Mouse (Mus musculus) limb, embryonic 11.5 days (tissue): ENCODE data around the gene Shc4. TPM values are rescaled to one million over a fixed set of nuclear protein-coding genes. Genes with fewer than 3 reads are reported as not detected.
A peak's percentile ranks its signal among the peaks of the same experiment; 100 is the strongest.

Source experiments
- ATAC-seq: fragments of 200-750 bp; cut with Nextera tagmentation; 2 replicates; pipeline ENCODE4 v1.8.0; 2017; ENCODE audit warnings: low read depth; ENCODE audit not compliant: insufficient number of reproducible peaks, low FRiP score, low TSS enrichment
- DNase-seq: peaks from one replicate; pipeline ENCODE4 v3.0.0-alpha.2; 2015; ENCODE audit warnings: low spot score
- H3K27ac ChIP-seq: fragments of 300-500 bp; sonication (generic); replicated peaks from 2 replicates; pipeline ENCODE4 v1.5.1; 2014; ENCODE audit warnings: low read depth, mild to moderate bottlenecking, low read length
- H3K27me3 ChIP-seq: fragments of 300-500 bp; sonication (generic); 2 replicates; pipeline ENCODE4 v1.6.1; 2014; ENCODE audit warnings: mild to moderate bottlenecking, low read length, mixed read lengths; ENCODE audit not compliant: control insufficient read depth, insufficient read depth
- H3K36me3 ChIP-seq: fragments of 300-500 bp; sonication (generic); 2 replicates; pipeline ENCODE4 v1.6.1; 2014; ENCODE audit warnings: mild to moderate bottlenecking, low read length, moderate library complexity, mixed read lengths; ENCODE audit not compliant: control insufficient read depth, insufficient read depth
- H3K4me1 ChIP-seq: fragments of 300-500 bp; sonication (generic); 2 replicates; pipeline ENCODE4 v1.6.1; 2014; ENCODE audit warnings: low read length, mixed read lengths; ENCODE audit not compliant: control insufficient read depth, insufficient read depth
- H3K4me2 ChIP-seq: fragments of 300-500 bp; sonication (generic); 2 replicates; pipeline ENCODE4 v1.6.1; 2014; ENCODE audit warnings: low read depth, mild to moderate bottlenecking, moderate library complexity; ENCODE audit not compliant: severe bottlenecking
- H3K4me3 ChIP-seq: fragments of 300-500 bp; sonication (generic); 2 replicates; pipeline ENCODE4 v1.5.1; 2014; ENCODE audit warnings: low read depth, low read length
- H3K9ac ChIP-seq: fragments of 300-500 bp; sonication (generic); 2 replicates; pipeline ENCODE4 v1.6.1; 2014; ENCODE audit warnings: mild to moderate bottlenecking, low read length
- H3K9me3 ChIP-seq: fragments of 300-500 bp; sonication (generic); 2 replicates; pipeline ENCODE4 v1.6.1; 2016; ENCODE audit warnings: low read length; ENCODE audit not compliant: control insufficient read depth
- WGBS: fragments of 180-500 bp; shearing (Covaris S2); extraction: QIAGEN DNeasy Blood & Tissue Kit; methylation state at CpG from one replicate; pipeline ENCODE4 v1.1.7; 2014; 5-methylcytosine and 5-hydroxymethylcytosine counted together
- polyA plus RNA-seq: library from polyadenylated mRNA; unstranded; fragments of >200 nt; fragmentation: Nextera tagmentation; extraction: Ambion mirVana; gene quantifications from 2 replicates; pipeline ENCODE4 v1.2.1, GENCODE M21; 2014

The Shc4 gene
- polyA plus RNA-seq, 1 experiment from 2014 or later = 1.2 TPM

DNA sequence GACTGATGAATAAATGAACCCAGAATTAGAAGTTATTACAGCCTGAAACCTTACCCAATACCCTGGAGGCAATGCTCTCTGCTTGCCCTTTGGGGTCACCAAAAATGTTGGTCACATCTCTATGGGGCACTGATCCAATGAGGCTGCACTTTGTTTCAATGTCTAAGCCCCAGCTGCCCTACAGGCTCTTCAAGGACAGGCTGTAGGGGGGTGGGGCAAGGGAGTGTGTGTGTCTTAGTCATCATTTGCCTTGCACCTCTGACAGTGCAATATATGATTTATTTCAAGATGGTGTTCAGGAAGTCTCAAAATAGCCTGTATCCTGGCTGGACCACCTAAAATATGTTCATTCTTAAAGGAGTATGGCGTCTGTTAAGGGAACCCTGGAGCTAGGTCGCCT is 22.3 kb downstream of the Shc4 start:
- Histone ChIP-seq H3K27ac (no peak overlapping the region), H3K4me3 (no peak overlapping the region), H3K4me1 (no peaks in the 10 kb centered on the region), H3K9ac (no peak overlapping the region), H3K27me3 (no peaks in the 10 kb centered on the region), H3K9me3 (no peaks in the 10 kb centered on the region), H3K4me2 (no peak overlapping the region), H3K36me3 (no peaks in the 10 kb centered on the region)
- WGBS = 85% methylated on average over 2 of the region's 2 CpGs
- no peak for ATAC-seq
- no peak for DNase-seq

DNA sequence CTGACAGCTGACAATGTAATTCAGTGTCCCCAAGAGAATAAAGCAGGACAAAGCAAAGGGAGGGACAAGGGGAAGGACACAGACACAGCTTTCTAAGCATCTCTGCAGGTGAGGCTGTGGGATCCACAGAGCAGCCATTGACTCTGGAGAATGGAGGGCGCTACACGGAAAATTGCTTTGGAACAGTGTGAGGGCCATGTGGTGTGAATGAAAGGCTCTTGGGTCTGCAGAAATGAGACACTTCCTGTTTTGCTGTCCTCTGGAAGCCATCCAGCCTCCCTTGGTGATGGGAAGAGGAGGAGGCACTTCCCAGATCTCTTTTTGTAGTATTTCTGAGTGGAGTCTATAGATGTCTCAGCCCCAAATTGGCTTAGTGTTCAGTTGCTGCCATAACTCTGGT is 27.7 kb downstream of the Shc4 start:
- DNase-seq (no peak), ATAC-seq (no peak)
- 82% methylated on average over 2 of the region's 2 CpGs for WGBS

DNA sequence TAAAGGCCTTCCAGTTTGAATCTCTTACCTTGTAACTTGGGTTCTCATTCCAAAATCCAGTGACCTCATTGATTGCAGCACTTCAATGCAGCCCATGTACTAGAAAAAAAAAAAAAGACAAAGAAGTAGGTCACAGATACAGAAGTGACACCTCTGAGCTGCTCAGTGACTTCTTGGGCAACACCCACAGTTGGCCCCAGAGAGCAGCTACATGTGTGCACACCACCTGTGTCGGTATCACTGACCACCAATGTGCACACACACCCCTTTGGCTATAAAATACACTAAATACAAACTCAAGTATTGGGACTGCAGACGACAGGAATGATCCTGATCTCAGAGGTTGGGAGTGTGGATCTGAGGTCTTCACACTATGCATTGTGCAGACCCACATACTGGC is 29.1 kb downstream of the Shc4 start:
- no peak for ATAC-seq
- H3K27ac ChIP-seq = no peak overlapping the region
- no peak overlapping the region for H3K4me3 ChIP-seq
- no peaks in the 10 kb centered on the region for H3K4me1 ChIP-seq
- no peaks in the 10 kb centered on the region for H3K36me3 ChIP-seq
- H3K4me2 ChIP-seq = no peak overlapping the region
- no peak for DNase-seq
- H3K9ac ChIP-seq = no peak overlapping the region
- 77% methylated on average over 2 of the region's 2 CpGs for WGBS
- H3K9me3 ChIP-seq = no peaks in the 10 kb centered on the region
- H3K27me3 ChIP-seq = no peaks in the 10 kb centered on the region

More for the DNA sequence above, 27.7 kb downstream of the Shc4 start:
- H3K9me3 ChIP-seq = no peaks in the 10 kb centered on the region
- no peaks in the 10 kb centered on the region for H3K27me3 ChIP-seq
- no peaks in the 10 kb centered on the region for H3K4me1 ChIP-seq
- no peak overlapping the region for H3K4me3 ChIP-seq
- H3K9ac ChIP-seq = no peak overlapping the region
- no peak overlapping the region for H3K4me2 ChIP-seq
- no peak overlapping the region for H3K27ac ChIP-seq
- no peaks in the 10 kb centered on the region for H3K36me3 ChIP-seq

DNA sequence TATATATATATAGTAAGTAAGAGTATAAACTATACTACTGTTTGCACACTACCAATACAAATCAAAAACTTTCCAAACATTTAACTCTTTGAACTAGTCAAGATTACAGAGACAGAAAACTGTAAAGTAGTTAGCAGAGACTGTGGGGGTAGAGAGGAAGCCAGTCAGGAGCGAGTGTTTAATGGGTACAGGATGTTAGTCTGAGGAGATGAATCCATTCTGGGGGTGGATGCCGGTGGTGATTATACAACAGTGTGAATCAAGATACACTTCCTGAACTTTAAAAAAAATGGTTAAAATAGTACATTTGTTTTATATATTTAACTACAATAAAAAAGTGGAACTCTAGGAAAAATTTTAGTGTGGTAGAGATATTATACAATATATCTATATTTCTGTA is 31.9 kb downstream of the Shc4 start:
- Histone ChIP-seq H3K4me2 (no peak overlapping the region), H3K9ac (no peak overlapping the region), H3K36me3 (no peaks in the 10 kb centered on the region), H3K27me3 (no peaks in the 10 kb centered on the region), H3K9me3 (no peaks in the 10 kb centered on the region), H3K4me3 (no peak overlapping the region), H3K27ac (no peak overlapping the region), H3K4me1 (no peaks in the 10 kb centered on the region)
- ATAC-seq (no peak), DNase-seq (no peak)
- 47% methylated on average over 2 of the region's 2 CpGs for WGBS

DNA sequence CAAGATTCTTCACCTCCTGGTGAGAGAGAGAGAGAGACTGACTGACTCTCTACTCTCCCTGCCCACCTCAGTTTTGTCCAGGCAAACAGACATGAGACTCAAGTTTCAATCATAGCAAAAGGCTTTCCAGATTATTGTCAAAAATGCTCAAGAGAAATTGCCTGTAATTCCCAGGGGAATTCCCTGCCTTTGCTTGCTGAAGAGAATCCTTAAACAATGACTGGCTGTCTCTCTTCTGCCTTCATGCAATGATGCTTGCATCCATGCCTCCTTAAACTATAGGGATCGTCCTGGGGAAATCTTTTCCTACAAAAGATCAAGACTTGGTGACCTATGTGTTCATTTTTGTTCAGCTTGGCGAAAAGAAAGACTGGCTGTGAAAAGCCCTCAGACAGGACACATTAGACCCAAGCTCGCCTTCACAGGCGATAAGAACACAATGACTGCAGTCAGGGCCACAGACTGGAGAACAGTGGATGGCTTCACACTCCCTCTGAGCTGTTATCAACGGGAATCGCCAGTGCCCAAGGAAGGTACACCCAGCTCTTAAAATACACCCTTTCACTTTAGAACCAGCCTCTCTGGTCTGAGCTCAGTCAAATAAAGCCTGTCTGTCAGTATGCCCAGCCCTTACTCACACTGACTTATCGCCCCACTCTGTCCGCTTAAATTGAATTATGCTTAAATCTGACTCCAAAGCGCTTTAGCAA is 38.4 kb downstream of the Shc4 start:
- 82% methylated on average over 9 of the region's 9 CpGs for WGBS
- Histone ChIP-seq H3K9ac (no peak overlapping the region), H3K36me3 (no peaks in the 10 kb centered on the region), H3K4me3 (no peak overlapping the region), H3K9me3 (no peaks in the 10 kb centered on the region), H3K27me3 (no peaks in the 10 kb centered on the region), H3K27ac (no peak overlapping the region), H3K4me2 (no peak overlapping the region), H3K4me1 (no peaks in the 10 kb centered on the region)
- ATAC-seq (no peak), DNase-seq (no peak)

DNA sequence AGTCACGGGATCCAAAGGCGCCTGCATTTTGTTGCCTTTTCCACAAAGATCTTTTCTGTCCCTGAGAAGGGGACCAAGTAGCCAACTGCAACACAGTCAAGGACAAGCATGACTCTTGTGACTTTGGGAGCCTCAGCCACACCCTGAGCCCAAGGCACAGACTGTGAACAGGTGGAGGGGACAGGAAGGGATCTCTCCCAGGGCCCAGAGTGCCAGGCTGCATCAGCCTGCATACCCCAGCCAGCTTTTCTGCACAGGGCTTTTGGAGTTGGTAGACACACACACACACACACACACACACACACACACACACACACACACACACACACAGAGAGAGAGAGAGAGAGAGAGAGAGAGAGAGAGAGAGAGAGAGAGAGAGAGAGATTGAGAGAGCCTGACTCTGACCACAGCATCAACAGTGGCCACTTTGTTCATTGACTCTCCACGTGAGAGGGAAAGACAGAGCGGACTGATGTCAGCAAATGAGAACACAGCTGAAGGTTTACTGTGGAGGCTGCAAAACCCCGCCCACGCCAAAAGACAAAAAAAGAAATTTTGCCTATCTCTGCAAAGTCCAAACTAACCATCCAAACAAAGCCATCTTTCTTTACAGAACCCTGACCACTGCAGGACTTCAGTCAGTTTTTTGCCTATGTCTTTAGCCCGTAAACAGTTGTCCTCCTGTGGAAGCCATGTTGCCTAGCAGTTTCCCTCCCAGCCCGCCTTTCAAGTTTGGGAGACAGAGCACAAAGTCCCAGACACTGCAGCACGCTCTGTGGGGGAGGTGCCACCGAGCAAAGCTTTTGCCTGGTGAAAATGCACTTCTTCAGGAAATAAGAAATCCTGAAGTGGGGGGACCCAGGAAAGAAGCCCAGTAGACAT is 39.1 kb downstream of the Shc4 start:
- WGBS = 75% methylated on average over 10 of the region's 10 CpGs
- ATAC-seq (no peak), DNase-seq (peak; percentile 26)
- H3K4me1 ChIP-seq = no peaks in the 10 kb centered on the region
- H3K27me3 ChIP-seq = no peaks in the 10 kb centered on the region
- H3K4me2 ChIP-seq = no peak overlapping the region
- H3K9me3 ChIP-seq = no peaks in the 10 kb centered on the region
- H3K9ac ChIP-seq = no peak overlapping the region
- no peaks in the 10 kb centered on the region for H3K36me3 ChIP-seq
- H3K4me3 ChIP-seq = no peak overlapping the region
- no peak overlapping the region for H3K27ac ChIP-seq

DNA sequence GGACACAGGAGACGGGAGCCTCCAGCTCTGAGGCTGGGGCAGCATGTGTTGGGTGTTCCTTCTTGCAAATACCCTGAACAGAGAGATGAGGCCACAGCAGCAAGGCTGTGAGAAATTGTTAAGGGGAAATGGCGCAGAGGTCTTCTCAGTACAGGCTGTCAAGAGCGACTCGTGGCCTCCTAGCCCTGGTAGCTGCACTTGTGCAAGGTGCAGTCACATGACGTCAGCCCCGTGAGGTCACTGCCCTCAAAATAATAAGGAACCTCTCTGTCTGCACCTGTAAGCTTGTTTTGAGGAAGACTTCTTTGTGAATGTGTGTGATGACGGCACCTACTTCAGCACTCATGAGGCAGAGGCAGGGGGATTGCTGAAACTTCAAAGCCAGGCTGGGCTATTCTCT is 40.1 kb downstream of the Shc4 start:
- Histone ChIP-seq H3K9me3 (no peaks in the 10 kb centered on the region), H3K36me3 (no peaks in the 10 kb centered on the region), H3K27ac (no peak overlapping the region), H3K4me2 (no peak overlapping the region), H3K27me3 (no peaks in the 10 kb centered on the region), H3K9ac (no peak overlapping the region), H3K4me3 (no peak overlapping the region), H3K4me1 (no peaks in the 10 kb centered on the region)
- 86% methylated on average over 7 of the region's 7 CpGs for WGBS
- DNase-seq (no peak), ATAC-seq (no peak)

DNA sequence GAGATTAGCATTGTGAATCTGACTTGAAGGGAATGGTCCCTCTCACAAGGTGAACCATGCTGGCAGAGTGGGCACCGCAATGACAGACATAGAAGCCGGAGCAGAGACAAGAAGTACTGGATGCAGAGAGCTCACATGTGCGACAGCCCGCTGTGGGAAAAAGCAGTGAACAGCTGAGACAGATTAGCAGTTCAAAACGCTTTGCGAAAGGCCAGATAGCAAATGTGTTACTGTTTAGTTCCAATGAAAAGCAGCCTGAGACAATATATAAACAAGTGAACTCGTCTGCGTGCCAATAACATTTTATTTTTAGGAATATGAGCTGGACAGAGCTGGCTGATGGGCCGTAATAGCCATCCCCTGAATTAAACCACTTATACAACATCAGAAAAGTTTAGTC is 42.1 kb downstream of the Shc4 start:
- Histone ChIP-seq H3K4me1 (no peaks in the 10 kb centered on the region), H3K4me3 (no peak overlapping the region), H3K27me3 (no peaks in the 10 kb centered on the region), H3K4me2 (no peak overlapping the region), H3K36me3 (no peaks in the 10 kb centered on the region), H3K9me3 (no peaks in the 10 kb centered on the region), H3K27ac (no peak overlapping the region), H3K9ac (no peak overlapping the region)
- DNase-seq (peak; percentile 45), ATAC-seq (no peak)
- 30% methylated on average over 9 of the region's 9 CpGs for WGBS
